Comparison of ENCODE assay signal across 7 mouse cellular contexts in genomic region chr2:174110783-174111549, GRCm38 (mm10). TPM values are rescaled to one million over a fixed set of nuclear protein-coding genes. Genes with fewer than 3 reads are reported as not detected.
DNase-seq lines count a peak whose midpoint lies in the region; ATAC-seq and TF ChIP-seq lines count a peak whose summit lies in the region.

No protein-coding gene starts in this region.

- DNase-seq in 416B (ENCODE audit: low read depth), result peak; percentile 63
- peak; percentile 35 for DNase-seq in CD8-positive naive resting alpha-beta T cell, adult 2 months (ENCODE audit: low read depth in 2 of 2, low spot score in 2 of 2)
- peak; percentile 49 to 60 for DNase-seq in thymus, postnatal 36 days

- peak overlapping the region; percentile 76 for H3K27ac ChIP-seq in embryonic facial prominence, embryonic 15.5 days (replicated peaks)
- H3K27ac ChIP-seq in liver, embryonic 12.5 days, result peak overlapping the region; percentile 65

- peak overlapping the region; percentile 82 for H3ac ChIP-seq in myocyte (ENCODE audit: control insufficient read depth, insufficient read length)

- H3K27me3 ChIP-seq in embryonic facial prominence, embryonic 15.5 days, result no peaks in the 10 kb centered on the region
- no peaks in the 10 kb centered on the region for H3K27me3 ChIP-seq in liver, embryonic 12.5 days (replicated peaks)
- no peaks in the 10 kb centered on the region for H3K27me3 ChIP-seq in myocyte (ENCODE audit: control insufficient read depth, insufficient read depth, insufficient read length)

- peak; percentile 41 for ATAC-seq in embryonic facial prominence, embryonic 15.5 days (ENCODE audit: insufficient number of reproducible peaks, low FRiP score, low TSS enrichment, low read depth)
- peak; percentile 56 to 59 for ATAC-seq in hematopoietic stem cell, adult 5-6 weeks (replicated peaks in 1 of 2; ENCODE audit: insufficient read depth in 1 of 2, low FRiP score in 2 of 2, low TSS enrichment in 1 of 2, low read depth in 1 of 2, poor library complexity in 2 of 2, severe bottlenecking in 2 of 2)
- peak; percentile 61 for ATAC-seq in liver, embryonic 12.5 days

- TF ChIP-seq POLR2A in myocyte (IDR thresholded peaks at IDR 0.05; ENCODE audit: insufficient read length, low read depth), result peak; percentile 48

- peak overlapping the region; percentile 58 for H3K4me3 ChIP-seq in embryonic facial prominence, embryonic 15.5 days (replicated peaks)
- H3K4me3 ChIP-seq in liver, embryonic 12.5 days, result peak overlapping the region; percentile 70
- peak overlapping the region; percentile 27 for H3K4me3 ChIP-seq in myocyte

- H3K9me3 ChIP-seq in embryonic facial prominence, embryonic 15.5 days (replicated peaks), result no peaks in the 10 kb centered on the region
- no peaks in the 10 kb centered on the region for H3K9me3 ChIP-seq in liver, embryonic 12.5 days (replicated peaks)

- H3K4me1 ChIP-seq in embryonic facial prominence, embryonic 15.5 days, result peaks cover 22% of the 10 kb centered on the region
- H3K4me1 ChIP-seq in liver, embryonic 12.5 days, result peaks cover 25% of the 10 kb centered on the region

- peak overlapping the region; percentile 81 for H3K9ac ChIP-seq in embryonic facial prominence, embryonic 15.5 days
- peak overlapping the region; percentile 81 for H3K9ac ChIP-seq in liver, embryonic 12.5 days

- H3K36me3 ChIP-seq in embryonic facial prominence, embryonic 15.5 days, result peaks cover 25% of the 10 kb centered on the region
- peaks cover 35% of the 10 kb centered on the region for H3K36me3 ChIP-seq in liver, embryonic 12.5 days
- H3K36me3 ChIP-seq in myocyte (ENCODE audit: control insufficient read depth, insufficient read depth), result no peaks in the 10 kb centered on the region

- H3K79me2 ChIP-seq in myocyte (ENCODE audit: control insufficient read depth, insufficient read depth), result no peaks in the 10 kb centered on the region

- peak overlapping the region; percentile 69 for H3K4me2 ChIP-seq in embryonic facial prominence, embryonic 15.5 days (replicated peaks)
- H3K4me2 ChIP-seq in liver, embryonic 12.5 days, result peak overlapping the region; percentile 97
- H3K4me2 ChIP-seq in myocyte (ENCODE audit: low read depth), result peak overlapping the region; percentile 69

- 43% methylated on average over 33 of the region's 33 CpGs for WGBS in embryonic facial prominence, embryonic 15.5 days
- WGBS in liver, embryonic 12.5 days (ENCODE audit: insufficient replicate concordance), result 36% methylated on average over 33 of the region's 33 CpGs

TF ChIP-seq in myocyte, 11 proteins besides CTCF, POLR2A, EP300 and RAD21:
- no peak for TF ChIP-seq E2F4 (IDR thresholded peaks at IDR 0.05; ENCODE audit: insufficient read depth)
- TF ChIP-seq MYOD1 (IDR thresholded peaks at IDR 0.05; ENCODE audit: control insufficient read depth in 1 of 3, insufficient read length in 2 of 3, low read depth in 2 of 3), result peak in 2 of 3 experiments; percentile 8 to 63
- peak in 1 of 3 experiments; percentile 67 for TF ChIP-seq MYOG (IDR thresholded peaks at IDR 0.05; ENCODE audit: control insufficient read depth in 1 of 3, insufficient read depth in 1 of 3, insufficient read length in 2 of 3, low read depth in 2 of 3)
- no peak for TF ChIP-seq TCF3 (IDR thresholded peaks at IDR 0.05; ENCODE audit: insufficient read length, low read depth)
- no peak for TF ChIP-seq POLR2AphosphoS2 (IDR thresholded peaks at IDR 0.05; ENCODE audit: insufficient read length, low read depth)

RNA-seq across cellular contexts. Expression of gene Npepl1, which starts 0.8 kb away (rescaled TPM):
- 66.8 and 74.4 TPM in 2 replicates for polyA plus RNA-seq in embryonic facial prominence, embryonic 15.5 days (2015; fragmentation: Nextera tagmentation; extraction: Ambion mirVana)
- 37.7 and 42.7 TPM in 2 replicates for total RNA-seq in hematopoietic stem cell, adult 5-6 weeks (2017)
- polyA plus RNA-seq in liver, embryonic 12.5 days (2016; fragmentation: Nextera tagmentation; extraction: Ambion mirVana), result 43.6 and 44.5 TPM in 2 replicates
- polyA plus RNA-seq in myocyte (2012; fragmentation: generic; extraction: Trizol), result 56.0 TPM

RNA-seq across cellular contexts. Expression of gene Stx16, which starts 34.9 kb away (rescaled TPM):
- 11.8 and 13.4 TPM in 2 replicates for polyA plus RNA-seq in embryonic facial prominence, embryonic 15.5 days (2015; fragmentation: Nextera tagmentation; extraction: Ambion mirVana)
- 44.5 and 46.3 TPM in 2 replicates for total RNA-seq in hematopoietic stem cell, adult 5-6 weeks (2017)
- 4.5 and 4.9 TPM in 2 replicates for polyA plus RNA-seq in liver, embryonic 12.5 days (2016; fragmentation: Nextera tagmentation; extraction: Ambion mirVana)
- polyA plus RNA-seq in myocyte (2012; fragmentation: generic; extraction: Trizol), result 21.9 TPM

Comparison
In these comparisons a context has a peak if more than half of its experiments do, and no peak if none do; other contexts are left out.
1. Peak in every context shown above with its lines: DNase-seq, ATAC-seq, H3K4me3 ChIP-seq and H3K27ac ChIP-seq.